Mouse (Mus musculus): ENCODE measurements around the gene Tnfrsf4. TPM values are rescaled to one million over a fixed set of nuclear protein-coding genes. Genes with fewer than 3 reads are reported as not detected.

Gene Tnfrsf4
- polyA plus RNA-seq, 1 experiment from 2014 or later = 0.70 TPM

- DNase-seq (ENCODE audit: low spot score) = no peak
- no peak overlapping the region for H3K4me3 ChIP-seq (replicated peaks; ENCODE audit: low read depth, low read length)
- no peaks in the 10 kb centered on the region for H3K36me3 ChIP-seq (ENCODE audit: insufficient read depth, low read length)
- WGBS = 76% methylated on average over 10 of the region's 10 CpGs
- no peaks in the 10 kb centered on the region for H3K9me3 ChIP-seq (replicated peaks; ENCODE audit: low read length)
- TF ChIP-seq CTCF (IDR thresholded peaks at IDR 0.05; ENCODE audit: low read depth) = no peak
- no peaks in the 10 kb centered on the region for H3K27me3 ChIP-seq (ENCODE audit: insufficient read depth, low read length)
- peak; percentile 61; the same call in 1 of the 2 replicates for ATAC-seq (replicated peaks; ENCODE audit: low FRiP score, low read depth)
- H3K4me1 ChIP-seq (replicated peaks; ENCODE audit: insufficient read depth, low read length) = 0 out of 2 replicates have a peak, but pooled peaks cover 4% of the 10 kb centered on the region
- peak overlapping the region; percentile 57 for H3K27ac ChIP-seq
- no peak overlapping the region for H3K9ac ChIP-seq (ENCODE audit: low read depth, low read length)
- H3K4me2 ChIP-seq (ENCODE audit: low read length) = no peak overlapping the region
Observed at GRCm38 (mm10) chr4:156065156-156065894, 51.7 kb downstream of the Tnfrsf4 start.

MicroRNA genes within 50 kb of the gene (microRNA counts, 519-probe panel; counts per million panel counts)
- microRNA mmu-miR-200a (6,204 counts per million, percentile 91 among the panel's probes with 10 or more counts), microRNA mmu-miR-200b (7,079 counts per million, percentile 95 among the panel's probes with 10 or more counts), microRNA mmu-miR-429 (7,602 counts per million, percentile 97 among the panel's probes with 10 or more counts)

Small RNAs within 50 kb of the gene (microRNA-seq; reads per million reads assigned to microRNA genes)
- gene Mir200a (1,626 reads per million, percentile 81 among the genes with 10 or more reads in this experiment), gene Mir200b (10,017 reads per million, percentile 94 among the genes with 10 or more reads in this experiment), gene Mir429 (20,040 reads per million, percentile 96 among the genes with 10 or more reads in this experiment)

Other genes with a start within 250 kb of the Tnfrsf4 start
- 14.8 and 16.4 TPM in 2 replicates for gene Vwa1, start 239.1 kb upstream of the Tnfrsf4 start, polyA plus RNA-seq (2015; fragmentation: Nextera tagmentation; extraction: Ambion mirVana)
- gene Tmem88b, start 228.0 kb upstream of the Tnfrsf4 start, polyA plus RNA-seq (2015; fragmentation: Nextera tagmentation; extraction: Ambion mirVana) = 0.16 and 0.22 TPM in 2 replicates
- 0.28 and 0.29 TPM in 2 replicates for gene Ankrd65, start 223.4 kb upstream of the Tnfrsf4 start, polyA plus RNA-seq (2015; fragmentation: Nextera tagmentation; extraction: Ambion mirVana)
- 283 and 294 TPM in 2 replicates for gene Mrpl20, start 211.0 kb upstream of the Tnfrsf4 start, polyA plus RNA-seq (2015; fragmentation: Nextera tagmentation; extraction: Ambion mirVana)
- gene Ccnl2, start 201.4 kb upstream of the Tnfrsf4 start, polyA plus RNA-seq (2015; fragmentation: Nextera tagmentation; extraction: Ambion mirVana) = 103 and 109 TPM in 2 replicates
- gene Aurkaip1, start 182.6 kb upstream of the Tnfrsf4 start, polyA plus RNA-seq (2015; fragmentation: Nextera tagmentation; extraction: Ambion mirVana) = 169 and 171 TPM in 2 replicates
- gene Mxra8, start 174.2 kb upstream of the Tnfrsf4 start, polyA plus RNA-seq (2015; fragmentation: Nextera tagmentation; extraction: Ambion mirVana) = 100 and 111 TPM in 2 replicates
- 9.9 and 16.6 TPM in 2 replicates for gene Dvl1, start 166.4 kb upstream of the Tnfrsf4 start, polyA plus RNA-seq (2015; fragmentation: Nextera tagmentation; extraction: Ambion mirVana)
- 0.18 TPM in 2 replicates for gene Tas1r3, start 150.5 kb upstream of the Tnfrsf4 start, polyA plus RNA-seq (2015; fragmentation: Nextera tagmentation; extraction: Ambion mirVana)
- gene Cptp, start 144.4 kb upstream of the Tnfrsf4 start, polyA plus RNA-seq (2015; fragmentation: Nextera tagmentation; extraction: Ambion mirVana) = 14.8 and 17.2 TPM in 2 replicates
- 40.3 and 45.7 TPM in 2 replicates for gene Ints11, start 144.3 kb upstream of the Tnfrsf4 start, polyA plus RNA-seq (2015; fragmentation: Nextera tagmentation; extraction: Ambion mirVana)
- 33.8 and 38.0 TPM in 2 replicates for gene Pusl1, start 122.1 kb upstream of the Tnfrsf4 start, polyA plus RNA-seq (2015; fragmentation: Nextera tagmentation; extraction: Ambion mirVana)
- 8.2 and 8.4 TPM in 2 replicates for gene Acap3, start 122.0 kb upstream of the Tnfrsf4 start, polyA plus RNA-seq (2015; fragmentation: Nextera tagmentation; extraction: Ambion mirVana)
- 99.7 and 108 TPM in 2 replicates for gene Ube2j2, start 70.0 kb upstream of the Tnfrsf4 start, polyA plus RNA-seq (2015; fragmentation: Nextera tagmentation; extraction: Ambion mirVana)
- gene C1qtnf12, start 51.5 kb upstream of the Tnfrsf4 start, polyA plus RNA-seq (2015; fragmentation: Nextera tagmentation; extraction: Ambion mirVana) = 113 and 116 TPM in 2 replicates
- 14.3 and 14.5 TPM in 2 replicates for gene B3galt6, start 21.2 kb upstream of the Tnfrsf4 start, polyA plus RNA-seq (2015; fragmentation: Nextera tagmentation; extraction: Ambion mirVana)
- 178 and 183 TPM in 2 replicates for gene Sdf4, start 21.0 kb upstream of the Tnfrsf4 start, polyA plus RNA-seq (2015; fragmentation: Nextera tagmentation; extraction: Ambion mirVana)
- gene Tnfrsf18, start 12.3 kb downstream of the Tnfrsf4 start, polyA plus RNA-seq (2015; fragmentation: Nextera tagmentation; extraction: Ambion mirVana) = 1.3 TPM in 2 replicates
- 5.6 and 6.0 TPM in 2 replicates for gene Ttll10, start 45.6 kb downstream of the Tnfrsf4 start, polyA plus RNA-seq (2015; fragmentation: Nextera tagmentation; extraction: Ambion mirVana)
- 11.8 and 15.3 TPM in 2 replicates for gene 9430015G10Rik, start 96.1 kb downstream of the Tnfrsf4 start, polyA plus RNA-seq (2015; fragmentation: Nextera tagmentation; extraction: Ambion mirVana)
- 0.17 and 0.27 TPM in 2 replicates for gene Rnf223, start 116.7 kb downstream of the Tnfrsf4 start, polyA plus RNA-seq (2015; fragmentation: Nextera tagmentation; extraction: Ambion mirVana)
- gene Agrn, start 183.6 kb downstream of the Tnfrsf4 start, polyA plus RNA-seq (2015; fragmentation: Nextera tagmentation; extraction: Ambion mirVana) = 76.5 and 79.8 TPM in 2 replicates
- 14.9 and 20.6 TPM in 2 replicates for gene Isg15, start 187.0 kb downstream of the Tnfrsf4 start, polyA plus RNA-seq (2015; fragmentation: Nextera tagmentation; extraction: Ambion mirVana)
- gene AW011738, start 189.5 kb downstream of the Tnfrsf4 start, polyA plus RNA-seq (2015; fragmentation: Nextera tagmentation; extraction: Ambion mirVana) = 4.8 and 5.1 TPM in 2 replicates
- gene Perm1, start 202.0 kb downstream of the Tnfrsf4 start, polyA plus RNA-seq (2015; fragmentation: Nextera tagmentation; extraction: Ambion mirVana) = 0.56 and 0.71 TPM in 2 replicates
- gene Plekhn1, start 221.0 kb downstream of the Tnfrsf4 start, polyA plus RNA-seq (2015; fragmentation: Nextera tagmentation; extraction: Ambion mirVana) = 12.7 and 13.1 TPM in 2 replicates
- 49.2 and 50.7 TPM in 2 replicates for gene Noc2l, start 222.2 kb downstream of the Tnfrsf4 start, polyA plus RNA-seq (2015; fragmentation: Nextera tagmentation; extraction: Ambion mirVana)
- gene Samd11, start 241.8 kb downstream of the Tnfrsf4 start, polyA plus RNA-seq (2015; fragmentation: Nextera tagmentation; extraction: Ambion mirVana) = not detected in 2 replicates

Measured in kidney, postnatal 0 days (tissue).